Mouse (Mus musculus) adrenal gland (tissue): ENCODE measurements around the gene Riok2.

Experiments
- intact Hi-C: fragments of 180-260 bp; cut with DNase I; formaldehyde crosslinking; loops from one replicate; pipeline ENCODE4 v1.15.1; 2025

Riok2 gene

GRCm38 (mm10) chr17:17404811-17405544 lies 30.9 kb downstream of the Riok2 start:
- intact Hi-C loops: loop anchor here (5.0 kb wide), 1 partner anchor 37 kb away; no protein-coding TSS in a partner anchor

GRCm38 (mm10) chr17:17405606-17406005 lies 31.5 kb downstream of the Riok2 start:
- intact Hi-C loops: loop anchor here (5.0 kb wide), 1 partner anchor 37 kb away; no protein-coding TSS in a partner anchor

- intact Hi-C loops: loop anchor here (5.0 kb wide), 1 partner anchor 34 kb away; no protein-coding TSS in a partner anchor
Measured at GRCm38 (mm10) chr17:17408137-17408536, 34.0 kb downstream of the Riok2 start.

- intact Hi-C loops: loop anchor here (5.0 kb wide), 1 partner anchor 33 kb away; no protein-coding TSS in a partner anchor
Measured at GRCm38 (mm10) chr17:17408720-17409478, 34.8 kb downstream of the Riok2 start.

- intact Hi-C loops: loop anchor here (5.0 kb wide), 1 partner anchor 33 kb away; no protein-coding TSS in a partner anchor
Measured at GRCm38 (mm10) chr17:17409601-17410000, 35.5 kb downstream of the Riok2 start.

- intact Hi-C loops: no loop called here
Measured at GRCm38 (mm10) chr17:17411443-17411842, 37.3 kb downstream of the Riok2 start.

- intact Hi-C loops: no loop called here
Measured at GRCm38 (mm10) chr17:17412176-17412575, 38.1 kb downstream of the Riok2 start.

- intact Hi-C loops: no loop called here
Measured at GRCm38 (mm10) chr17:17414206-17414605, 40.1 kb downstream of the Riok2 start.

GRCm38 (mm10) chr17:17424609-17425307 lies 50.6 kb downstream of the Riok2 start:
- intact Hi-C loops: no loop called here

GRCm38 (mm10) chr17:17425308-17425813 lies 51.3 kb downstream of the Riok2 start:
- intact Hi-C loops: no loop called here

GRCm38 (mm10) chr17:17425906-17426305 lies 51.8 kb downstream of the Riok2 start:
- intact Hi-C loops: no loop called here

- intact Hi-C loops: no loop called here
Measured at GRCm38 (mm10) chr17:17428888-17429287, 54.8 kb downstream of the Riok2 start.

- intact Hi-C loops: no loop called here
Measured at GRCm38 (mm10) chr17:17433679-17434078, 59.6 kb downstream of the Riok2 start.

GRCm38 (mm10) chr17:17438576-17439191 lies 64.6 kb downstream of the Riok2 start:
- intact Hi-C loops: no loop called here

- intact Hi-C loops: loop anchor here (5.0 kb wide), 1 partner anchor 35 kb away; no protein-coding TSS in a partner anchor
Measured at GRCm38 (mm10) chr17:17441876-17442498, 67.9 kb downstream of the Riok2 start.

- intact Hi-C loops: loop anchor here (5.0 kb wide), 1 partner anchor 37 kb away; no protein-coding TSS in a partner anchor
Measured at GRCm38 (mm10) chr17:17444297-17444886, 70.3 kb downstream of the Riok2 start.
